Mouse (Mus musculus): ENCODE results near the gene Gm21974.

DNA sequence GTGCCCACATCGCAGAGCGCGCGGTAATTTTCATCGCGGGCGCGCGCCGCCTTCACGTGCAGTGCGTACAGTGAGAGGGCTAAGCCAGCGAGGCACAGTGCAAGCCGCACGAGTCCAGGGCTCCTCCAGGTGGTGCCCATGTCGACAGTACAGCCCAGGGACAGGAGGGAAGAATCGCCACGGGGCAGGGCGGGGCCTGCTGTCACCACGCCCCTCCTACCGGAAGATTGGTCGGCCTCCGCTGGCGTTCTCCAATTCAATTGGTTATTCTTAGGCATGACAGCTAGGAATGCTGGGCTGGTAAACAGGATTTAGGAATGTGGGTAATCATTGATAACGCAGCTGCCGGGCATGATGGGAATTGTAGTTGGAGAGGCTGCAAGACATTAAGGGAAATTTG lies at the start of gene Gm21974, which contains the start of gene Vkorc1:
- TF ChIP-seq CTCF (IDR thresholded peaks at IDR 0.05; ENCODE audit: borderline replicate concordance, insufficient read depth, low read length) (peak; percentile 73; the same call in 1 of the 2 replicates), POLR2A (IDR thresholded peaks at IDR 0.05; ENCODE audit: low read depth, low read length) (peak; percentile 91)
